In genomic region chr1:128766193-128766893, GRCm38 (mm10) we compare ENCODE assay signal across 26 mouse cellular contexts.
DNase-seq lines count a peak whose midpoint lies in the region; ATAC-seq and TF ChIP-seq lines count a peak whose summit lies in the region.
"Had no signal": no experiment of that assay in that cellular context is flagged by ENCODE, and none has a peak within 500 bp of the region (broad histone marks: within the 10 kb centered on the region; RNA-seq: fewer than 3 reads in every experiment).

No protein-coding gene starts in this region.

- no peak overlapping the region for H3K4me2 ChIP-seq in hindbrain, postnatal 0 days (ENCODE audit: low read depth, low read length)
- no peak overlapping the region for H3K4me2 ChIP-seq in hindbrain, embryonic 14.5 days (replicated peaks)
- no peak overlapping the region for H3K4me2 ChIP-seq in midbrain, embryonic 11.5 days
- no peak overlapping the region for H3K4me2 ChIP-seq in midbrain, postnatal 0 days (ENCODE audit: low read depth, low read length, poor library complexity, severe bottlenecking)
- no peak overlapping the region for H3K4me2 ChIP-seq in stomach, embryonic 16.5 days (ENCODE audit: low read depth, low read length)
- H3K4me2 ChIP-seq: forebrain, embryonic 12.5 days; heart, embryonic 13.5 days; hindbrain, embryonic 15.5 days; kidney, embryonic 15.5 days; limb, embryonic 12.5 days; liver, embryonic 13.5 days; lung, embryonic 15.5 days; neural tube, embryonic 15.5 days had no signal

- no peaks in the 10 kb centered on the region for H3K4me1 ChIP-seq in hindbrain, postnatal 0 days (ENCODE audit: insufficient read depth, low read length)
- H3K4me1 ChIP-seq in hindbrain, embryonic 14.5 days (replicated peaks; ENCODE audit: control insufficient read depth, insufficient read depth, low read length) = no peaks in the 10 kb centered on the region
- H3K4me1 ChIP-seq in midbrain, embryonic 11.5 days (ENCODE audit: control insufficient read depth, insufficient read depth, low read length) = no peaks in the 10 kb centered on the region
- no peaks in the 10 kb centered on the region for H3K4me1 ChIP-seq in midbrain, postnatal 0 days (ENCODE audit: insufficient read depth, low read length)
- H3K4me1 ChIP-seq in stomach, embryonic 16.5 days (ENCODE audit: control insufficient read depth, insufficient read depth, low read length) = no peaks in the 10 kb centered on the region
- H3K4me1 ChIP-seq: forebrain, embryonic 12.5 days; heart, embryonic 13.5 days; hindbrain, embryonic 15.5 days; kidney, embryonic 15.5 days; limb, embryonic 12.5 days; liver, embryonic 13.5 days; lung, embryonic 15.5 days; neural tube, embryonic 15.5 days had no signal

- WGBS in hindbrain, postnatal 0 days = 45% methylated on average over 7 of the region's 7 CpGs
- WGBS in hindbrain, embryonic 14.5 days = 51% methylated on average over 7 of the region's 7 CpGs
- WGBS in midbrain, embryonic 11.5 days = 60% methylated on average over 7 of the region's 7 CpGs
- WGBS in midbrain, postnatal 0 days = 63% methylated on average over 7 of the region's 7 CpGs
- 45% methylated on average over 7 of the region's 7 CpGs for WGBS in stomach, embryonic 16.5 days

- TF ChIP-seq CTCF in hindbrain, postnatal 0 days (IDR thresholded peaks at IDR 0.05; ENCODE audit: low read depth) = no peak
- TF ChIP-seq CTCF in midbrain, postnatal 0 days (IDR thresholded peaks at IDR 0.05) = no peak

- ATAC-seq in hindbrain, postnatal 0 days = no peak
- ATAC-seq in hindbrain, embryonic 14.5 days (ENCODE audit: low FRiP score) = no peak
- ATAC-seq in midbrain, embryonic 11.5 days (ENCODE audit: low FRiP score) = no peak
- ATAC-seq in midbrain, postnatal 0 days (ENCODE audit: low FRiP score) = no peak
- ATAC-seq in megakaryocyte, adult 5-6 weeks (ENCODE audit: poor library complexity, severe bottlenecking) = peak; percentile 9; the same call in 1 of the 2 replicates
- ATAC-seq in stomach, embryonic 16.5 days (ENCODE audit: insufficient read depth, low FRiP score) = peak; percentile 80; the same call in 1 of the 2 replicates
- no peak for ATAC-seq in granulocyte monocyte progenitor cell, adult 5-6 weeks (replicated peaks; ENCODE audit: poor library complexity, severe bottlenecking)

- peak; percentile 15 for DNase-seq in hindbrain, postnatal 0 days (ENCODE audit: low spot score)
- no peak for DNase-seq in hindbrain, embryonic 14.5 days (ENCODE audit: low spot score)
- peak; percentile 47 for DNase-seq in midbrain, embryonic 11.5 days (ENCODE audit: low spot score, missing footprints)
- DNase-seq in midbrain, postnatal 0 days (ENCODE audit: low spot score) = no peak
- DNase-seq: adrenal gland, postnatal 25 days; cerebellum, adult 11-12 months; cerebellum, adult 9-11 months; gastrocnemius, postnatal 14 days; heart, adult 2 months; heart, postnatal 10 days; kidney, adult 18-20 months; kidney, postnatal 25 days; liver, embryonic 13.5 days; midbrain, embryonic 14.5 days; right cerebral cortex, adult 18-20 months had no signal

- no peaks in the 10 kb centered on the region for H3K36me3 ChIP-seq in hindbrain, postnatal 0 days (ENCODE audit: insufficient read depth, low read length)
- H3K36me3 ChIP-seq in hindbrain, embryonic 14.5 days (replicated peaks; ENCODE audit: control insufficient read depth, insufficient read depth) = no peaks in the 10 kb centered on the region
- no peaks in the 10 kb centered on the region for H3K36me3 ChIP-seq in midbrain, embryonic 11.5 days (ENCODE audit: control insufficient read depth, insufficient read depth, low read length)
- no peaks in the 10 kb centered on the region for H3K36me3 ChIP-seq in midbrain, postnatal 0 days (ENCODE audit: insufficient read depth, low read length)
- no peaks in the 10 kb centered on the region for H3K36me3 ChIP-seq in stomach, embryonic 16.5 days (ENCODE audit: control insufficient read depth, insufficient read depth, low read length)
- H3K36me3 ChIP-seq: forebrain, embryonic 12.5 days; heart, embryonic 13.5 days; hindbrain, embryonic 15.5 days; kidney, embryonic 15.5 days; limb, embryonic 12.5 days; liver, embryonic 13.5 days; lung, embryonic 15.5 days; neural tube, embryonic 15.5 days had no signal

- no peaks in the 10 kb centered on the region for H3K27me3 ChIP-seq in hindbrain, postnatal 0 days (ENCODE audit: insufficient read depth, low read length)
- no peaks in the 10 kb centered on the region for H3K27me3 ChIP-seq in hindbrain, embryonic 14.5 days (ENCODE audit: control insufficient read depth, insufficient read depth, low read length)
- no peaks in the 10 kb centered on the region for H3K27me3 ChIP-seq in midbrain, embryonic 11.5 days (ENCODE audit: control insufficient read depth, insufficient read depth, low read length)
- H3K27me3 ChIP-seq in midbrain, postnatal 0 days (ENCODE audit: insufficient read depth, low read length) = no peaks in the 10 kb centered on the region
- no peaks in the 10 kb centered on the region for H3K27me3 ChIP-seq in stomach, embryonic 16.5 days (ENCODE audit: control insufficient read depth, insufficient read depth, low read length)
- H3K27me3 ChIP-seq: forebrain, embryonic 12.5 days; heart, embryonic 13.5 days; hindbrain, embryonic 15.5 days; kidney, embryonic 15.5 days; limb, embryonic 12.5 days; liver, embryonic 13.5 days; lung, embryonic 15.5 days had no signal

- no peak overlapping the region for H3K4me3 ChIP-seq in hindbrain, postnatal 0 days (ENCODE audit: low read length)
- H3K4me3 ChIP-seq in hindbrain, embryonic 14.5 days (replicated peaks; ENCODE audit: low read length) = no peak overlapping the region
- no peak overlapping the region for H3K4me3 ChIP-seq in midbrain, embryonic 11.5 days (ENCODE audit: low read depth, low read length)
- no peak overlapping the region for H3K4me3 ChIP-seq in midbrain, postnatal 0 days (ENCODE audit: low read depth, low read length)
- no peak overlapping the region for H3K4me3 ChIP-seq in stomach, embryonic 16.5 days (replicated peaks; ENCODE audit: low read length)
- H3K4me3 ChIP-seq: erythroblast, embryonic 14.5 days; forebrain, embryonic 12.5 days; heart, adult 2 months; heart, embryonic 13.5 days; hindbrain, embryonic 15.5 days; kidney, embryonic 15.5 days; limb, embryonic 12.5 days; liver, embryonic 13.5 days; lung, embryonic 15.5 days; neural tube, embryonic 15.5 days had no signal

- no peak overlapping the region for H3K9ac ChIP-seq in hindbrain, postnatal 0 days (replicated peaks; ENCODE audit: low read length)
- H3K9ac ChIP-seq in hindbrain, embryonic 14.5 days = no peak overlapping the region
- H3K9ac ChIP-seq in midbrain, embryonic 11.5 days (ENCODE audit: low read length) = no peak overlapping the region
- no peak overlapping the region for H3K9ac ChIP-seq in midbrain, postnatal 0 days (replicated peaks; ENCODE audit: low read length, poor library complexity, severe bottlenecking)
- H3K9ac ChIP-seq in stomach, embryonic 16.5 days (ENCODE audit: low read length) = no peak overlapping the region
- H3K9ac ChIP-seq: forebrain, embryonic 12.5 days; heart, embryonic 13.5 days; hindbrain, embryonic 15.5 days; kidney, embryonic 15.5 days; limb, embryonic 12.5 days; liver, embryonic 13.5 days; lung, embryonic 15.5 days; neural tube, embryonic 15.5 days had no signal

- H3K27ac ChIP-seq in hindbrain, postnatal 0 days = no peak overlapping the region
- no peak overlapping the region for H3K27ac ChIP-seq in hindbrain, embryonic 14.5 days
- H3K27ac ChIP-seq in midbrain, embryonic 11.5 days (ENCODE audit: low read depth, low read length) = no peak overlapping the region
- no peak overlapping the region for H3K27ac ChIP-seq in midbrain, postnatal 0 days (ENCODE audit: low read depth, low read length)
- H3K27ac ChIP-seq in stomach, embryonic 16.5 days (ENCODE audit: low read length) = peak overlapping the region; percentile 39
- H3K27ac ChIP-seq: forebrain, embryonic 12.5 days; heart, adult 2 months; heart, embryonic 13.5 days; hindbrain, embryonic 15.5 days; kidney, embryonic 15.5 days; limb, embryonic 12.5 days; liver, embryonic 13.5 days; lung, embryonic 15.5 days; neural tube, embryonic 15.5 days had no signal

- no peaks in the 10 kb centered on the region for H3K9me3 ChIP-seq in hindbrain, postnatal 0 days (ENCODE audit: low read length)
- no peaks in the 10 kb centered on the region for H3K9me3 ChIP-seq in hindbrain, embryonic 14.5 days (ENCODE audit: control insufficient read depth, low read length)
- H3K9me3 ChIP-seq in midbrain, embryonic 11.5 days (ENCODE audit: control insufficient read depth, low read length) = no peaks in the 10 kb centered on the region
- no peaks in the 10 kb centered on the region for H3K9me3 ChIP-seq in midbrain, postnatal 0 days (ENCODE audit: low read length)
- H3K9me3 ChIP-seq in stomach, embryonic 16.5 days (replicated peaks; ENCODE audit: control insufficient read depth, low read length) = no peaks in the 10 kb centered on the region
- H3K9me3 ChIP-seq: forebrain, embryonic 12.5 days; heart, embryonic 13.5 days; hindbrain, embryonic 15.5 days; kidney, embryonic 15.5 days; limb, embryonic 12.5 days; liver, embryonic 13.5 days; lung, embryonic 15.5 days; neural tube, embryonic 15.5 days had no signal

Comparison
In these comparisons a context has a peak if more than half of its experiments do, and no peak if none do; other contexts are left out.
1. DNase-seq: peak in hindbrain, postnatal 0 days (single experiment) and midbrain, embryonic 11.5 days (single experiment); none in hindbrain, embryonic 14.5 days (single experiment) and midbrain, postnatal 0 days (single experiment).
2. ATAC-seq: peak in megakaryocyte, adult 5-6 weeks (single experiment) and stomach, embryonic 16.5 days (single experiment); none in hindbrain, postnatal 0 days (single experiment), hindbrain, embryonic 14.5 days (single experiment), midbrain, embryonic 11.5 days (single experiment), midbrain, postnatal 0 days (single experiment) and granulocyte monocyte progenitor cell, adult 5-6 weeks (single experiment).